Mouse (Mus musculus) spleen, postnatal 4 days (tissue): ENCODE measurements at regions not wholly inside any gene's neighbourhood (a gene's known extent, or its start where the extent isn't known, plus 50 kb on each side); places are given as distances from the start of the nearest gene placed in this dataset.

Experiments used
- DNase-seq, 2 experiments: peaks; one replicate each; pipeline ENCODE4 v3.0.0; 2022; ENCODE audit warnings: low spot score in 2 of 2

DNA sequence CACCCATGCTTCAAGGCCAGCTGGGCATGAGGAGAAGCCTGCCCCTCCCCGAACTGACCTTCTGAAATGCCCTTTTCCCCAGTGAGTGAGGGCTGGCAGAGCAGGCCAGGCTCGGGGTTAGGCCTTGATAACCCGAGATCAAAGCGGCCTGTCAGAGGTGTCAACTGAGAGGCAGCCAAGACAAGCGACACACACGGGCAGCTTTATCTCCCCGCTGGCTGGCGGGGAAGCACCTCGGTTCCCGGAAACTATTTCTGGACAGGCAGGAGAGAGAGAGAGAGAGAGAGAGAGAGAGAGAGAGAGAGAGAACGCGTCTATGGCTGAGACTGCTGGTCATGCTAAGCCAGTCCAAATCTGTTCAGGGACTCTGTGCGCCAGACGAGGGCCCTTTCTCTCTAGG, 95.3 kb upstream of the Tbx3 start:
- DNase-seq, result no peak

DNA sequence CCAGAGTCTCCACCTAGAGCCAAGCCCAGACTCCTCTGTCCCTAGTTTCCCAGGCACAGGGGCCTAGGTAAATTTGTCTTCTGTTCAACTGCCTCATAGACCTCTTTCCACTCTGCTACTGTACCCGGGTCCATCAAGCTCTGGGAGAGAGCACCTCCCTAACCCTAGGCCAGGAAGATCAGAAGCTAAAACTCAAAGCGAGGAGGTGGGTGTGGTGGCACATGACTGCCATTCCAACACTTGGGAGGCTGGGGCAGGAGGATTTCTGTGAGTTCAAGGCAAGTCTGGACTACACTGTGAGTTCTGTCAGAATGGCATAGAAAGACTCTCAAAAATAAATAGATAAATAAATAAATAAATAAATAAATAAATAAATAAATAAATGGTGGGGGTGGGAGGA, 91.2 kb upstream of the Tbx3 start:
- DNase-seq, result no peak

DNA sequence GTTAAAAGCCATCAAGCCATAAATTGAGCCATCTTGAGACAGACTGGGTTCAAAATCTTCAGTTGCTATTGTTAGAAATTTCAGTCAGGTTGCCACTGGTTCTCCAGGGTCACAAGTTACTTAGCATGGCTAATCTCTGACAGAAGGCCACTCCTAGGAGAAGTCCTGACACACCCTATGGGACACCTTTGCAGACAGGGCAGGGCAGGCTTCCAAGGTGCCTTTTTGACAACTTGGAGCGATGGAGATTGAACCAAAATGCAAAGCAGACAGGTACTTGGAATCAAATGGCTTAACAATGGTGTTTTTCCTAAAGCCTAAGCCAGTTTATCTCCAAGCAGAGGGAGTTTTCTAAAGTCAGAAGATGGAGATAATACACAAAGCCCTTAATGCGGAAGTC, 90.7 kb upstream of the Tbx3 start:
- DNase-seq, result no peak

DNA sequence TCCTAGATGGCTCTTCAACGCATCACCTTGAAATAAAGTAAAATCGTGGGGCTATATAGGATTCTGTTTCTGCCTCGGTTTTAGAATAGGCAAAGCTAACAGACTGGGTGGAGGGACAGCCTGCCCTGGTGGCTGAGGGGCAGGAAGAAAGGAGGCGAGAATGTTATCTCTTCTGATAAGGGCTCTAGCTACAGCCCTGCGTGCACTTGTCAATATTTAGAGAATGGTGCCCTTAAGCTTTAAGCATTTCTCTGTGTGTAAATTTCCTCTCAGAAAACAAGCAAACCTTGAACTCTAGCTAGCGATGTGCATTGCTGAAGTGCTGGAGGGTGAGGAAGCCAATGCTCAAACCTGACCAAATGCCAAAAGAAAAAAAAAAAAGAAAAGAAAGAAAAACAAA, 90.1 kb upstream of the Tbx3 start:
- no peak for DNase-seq

DNA sequence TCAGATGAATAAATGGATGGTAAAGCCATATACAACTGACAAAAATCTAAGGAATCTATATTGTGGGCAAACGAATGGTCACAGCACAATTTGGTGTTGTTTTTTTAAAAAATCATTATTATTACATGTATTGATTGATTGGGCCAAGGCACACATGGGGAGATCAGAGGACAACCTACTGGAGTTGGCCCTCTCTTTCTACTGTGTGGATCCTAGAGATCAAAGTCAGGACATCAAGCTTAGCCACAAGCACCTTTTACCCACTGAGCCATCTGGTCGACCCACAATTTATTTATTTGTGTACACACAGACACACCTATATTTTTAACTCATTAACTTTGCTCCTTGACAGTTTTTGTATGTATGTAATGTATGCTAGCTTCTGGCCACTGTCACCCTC, 89.7 kb upstream of the Tbx3 start:
- DNase-seq, result no peak

DNA sequence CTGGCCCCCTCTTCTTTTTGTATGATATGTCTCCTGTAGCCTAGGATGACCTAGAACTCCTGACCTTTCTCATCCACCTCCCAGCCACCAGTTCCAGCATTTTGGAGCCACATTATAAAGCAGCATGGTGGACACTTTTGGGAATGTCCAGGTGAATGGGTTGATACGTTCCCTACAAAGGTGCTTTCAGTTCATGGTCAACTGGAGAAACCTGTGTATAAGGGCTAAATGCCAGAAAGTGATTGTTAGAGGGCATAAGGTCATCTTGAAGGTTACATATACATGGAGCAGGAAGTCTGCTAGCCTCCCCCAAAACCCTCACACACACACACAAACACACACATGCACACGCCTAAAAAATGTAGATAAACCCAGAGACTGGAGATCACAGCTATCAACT, 86.1 kb upstream of the Tbx3 start:
- DNase-seq, result no peak

DNA sequence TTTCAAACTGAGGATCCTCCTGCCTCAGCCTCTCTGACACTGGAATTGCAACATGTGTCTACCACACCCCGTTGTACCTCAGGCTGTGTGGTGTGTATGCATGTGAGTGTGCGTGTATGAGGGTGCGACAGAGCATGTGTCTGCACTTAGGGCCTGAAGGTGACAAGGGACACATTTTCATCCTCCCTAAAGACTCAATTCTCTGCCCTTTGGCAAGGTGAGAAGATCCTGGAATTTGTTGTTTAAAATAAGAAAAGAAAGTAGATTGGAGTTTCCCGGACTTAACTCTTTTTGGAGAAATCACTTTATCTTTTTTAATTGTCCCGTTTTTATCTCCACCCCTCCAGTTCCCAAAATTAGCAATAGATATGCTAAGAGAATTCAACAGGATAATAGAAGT, 85.6 kb upstream of the Tbx3 start:
- DNase-seq, result no peak

DNA sequence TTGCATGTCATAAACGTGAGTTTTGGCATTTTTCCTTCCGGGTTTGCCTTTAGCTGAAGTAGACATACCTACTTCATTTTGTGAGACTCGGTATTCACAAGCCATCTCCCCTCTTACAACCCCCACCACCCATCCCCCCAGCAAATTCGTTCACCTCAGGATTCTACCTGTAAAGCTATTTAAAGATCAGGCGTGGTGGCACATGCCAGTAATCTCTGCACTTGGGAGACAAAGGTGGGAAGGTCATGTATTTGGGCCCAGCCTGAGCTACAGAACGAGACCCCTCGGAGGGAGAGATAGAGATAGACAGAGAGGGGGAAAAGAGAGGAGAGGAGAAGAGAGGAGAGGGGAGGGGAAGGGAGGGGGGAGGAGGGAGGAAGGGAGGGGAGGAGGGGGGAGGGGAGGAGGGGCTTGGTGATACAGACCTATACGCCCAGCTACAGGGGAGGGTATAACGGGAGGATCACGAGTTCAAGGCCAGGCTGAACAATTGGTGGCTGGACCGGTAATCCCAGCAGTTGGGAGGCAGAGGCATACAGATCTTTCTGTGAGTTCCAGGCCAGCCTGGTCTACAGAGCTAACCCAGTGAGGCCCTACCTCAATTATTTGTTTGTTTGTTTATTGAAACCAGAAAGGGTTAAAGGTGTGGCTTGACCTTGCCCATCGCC, 83.9 kb upstream of the Tbx3 start:
- DNase-seq, result no peak

DNA sequence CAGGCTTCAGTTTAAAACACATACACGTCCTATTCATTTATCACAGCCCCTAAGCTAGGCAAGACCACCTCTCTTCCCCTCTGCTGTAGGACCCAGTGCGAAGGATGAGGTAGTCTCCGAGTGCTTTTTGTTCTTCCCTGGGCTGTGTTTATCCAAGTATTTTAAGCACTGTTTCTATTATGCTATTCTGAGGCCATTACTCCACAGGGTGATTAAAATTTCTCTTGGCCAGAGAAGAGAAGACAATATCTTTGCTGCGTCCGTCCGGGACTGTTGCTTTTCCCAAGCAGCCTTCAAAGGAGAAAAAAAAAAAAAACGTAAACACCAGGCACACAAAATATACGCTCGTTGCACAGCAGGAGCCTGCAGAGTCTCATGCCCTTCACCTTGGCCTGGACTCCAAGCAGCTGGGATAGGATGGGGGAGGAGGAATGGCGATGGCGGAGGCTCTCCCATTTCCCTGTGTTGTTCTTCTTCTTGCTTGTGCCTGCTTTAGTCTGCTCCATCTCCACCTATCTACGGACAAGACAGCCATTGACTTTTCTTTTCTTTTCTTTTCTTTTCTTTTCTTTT, 83.1 kb upstream of the Tbx3 start:
- no peak for DNase-seq

DNA sequence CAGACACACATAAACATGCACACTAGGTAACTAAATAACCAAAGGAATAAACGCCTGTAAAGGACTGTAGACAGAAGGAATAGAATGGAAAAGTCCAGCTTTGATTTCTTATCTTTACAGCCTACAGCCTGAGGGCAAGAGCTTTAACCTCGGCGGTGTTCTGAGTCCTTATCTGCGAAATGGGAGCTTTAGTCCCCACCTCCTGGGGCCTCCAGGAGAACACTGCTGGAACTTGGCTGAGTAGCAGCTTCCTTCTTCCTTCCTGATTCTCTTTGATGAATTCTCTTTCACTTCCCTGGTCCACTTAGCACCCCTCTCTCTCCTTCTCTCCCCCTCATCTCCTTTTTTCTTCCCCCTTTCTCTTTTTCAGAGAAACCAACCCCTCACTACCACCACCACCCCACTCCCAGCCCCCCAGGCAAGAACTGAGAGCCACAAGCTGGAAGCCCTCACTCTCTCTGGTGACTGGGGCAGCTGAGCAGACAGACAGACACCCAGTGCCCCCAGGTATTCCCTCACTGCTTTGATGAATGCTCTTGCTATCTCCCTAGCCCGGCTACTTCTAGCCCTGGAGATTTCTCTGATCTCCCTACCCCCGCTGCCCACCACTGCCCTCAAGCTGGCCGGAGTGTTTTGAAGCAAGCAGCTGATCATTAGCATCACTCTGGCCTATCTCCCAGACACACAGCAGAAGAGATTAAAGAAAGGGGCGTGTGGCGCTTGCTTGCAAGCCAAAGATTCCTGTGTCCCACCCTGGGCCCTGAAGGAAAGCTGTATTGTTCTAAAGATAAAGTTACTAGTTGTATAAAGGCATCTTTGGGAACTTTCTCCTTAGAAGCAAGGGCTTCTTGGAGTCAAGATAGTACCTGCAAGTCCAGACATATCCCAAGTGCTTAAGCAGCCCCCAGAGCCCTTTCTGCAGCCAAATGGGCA, 81.9 kb upstream of the Tbx3 start:
- DNase-seq, result no peak

DNA sequence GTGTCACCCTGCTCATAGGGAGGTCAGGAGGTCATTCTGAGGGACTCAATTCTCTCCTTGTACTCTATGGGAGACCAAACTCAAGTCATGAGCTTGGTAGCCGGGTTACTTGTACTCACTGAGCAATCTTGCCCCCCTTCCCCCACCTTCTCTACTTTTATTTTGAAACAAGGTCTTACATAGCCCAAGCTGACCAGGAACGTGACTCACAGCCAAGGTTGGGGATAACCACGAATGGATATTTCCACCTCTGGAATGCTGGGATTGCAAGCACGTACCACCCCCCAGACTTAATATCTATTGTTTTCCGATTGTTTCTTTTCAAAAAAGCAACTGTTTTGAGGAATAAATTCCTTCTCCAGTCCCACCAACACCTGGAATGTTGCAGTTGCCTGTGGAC, 79.2 kb upstream of the Tbx3 start:
- no peak for DNase-seq

DNA sequence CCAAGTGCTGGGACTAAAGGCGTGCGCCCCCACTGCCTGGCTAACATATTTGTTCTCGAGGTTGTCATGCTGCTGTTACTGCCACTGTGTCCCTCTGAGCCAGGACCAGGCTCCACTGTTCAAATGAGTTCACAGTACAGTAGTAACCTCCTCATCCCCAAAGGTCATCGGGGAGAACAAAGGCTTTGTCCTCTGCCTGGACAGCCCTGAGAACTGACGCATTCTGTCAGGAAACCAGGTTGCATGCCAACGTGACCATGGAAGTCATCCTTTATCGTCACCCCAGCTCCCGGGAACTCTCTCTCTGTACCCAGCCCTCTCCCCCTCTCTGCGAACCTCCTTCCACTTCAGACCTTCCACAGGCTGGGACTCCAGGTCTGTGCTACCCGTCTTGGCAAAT, 77.6 kb upstream of the Tbx3 start:
- no peak for DNase-seq

DNA sequence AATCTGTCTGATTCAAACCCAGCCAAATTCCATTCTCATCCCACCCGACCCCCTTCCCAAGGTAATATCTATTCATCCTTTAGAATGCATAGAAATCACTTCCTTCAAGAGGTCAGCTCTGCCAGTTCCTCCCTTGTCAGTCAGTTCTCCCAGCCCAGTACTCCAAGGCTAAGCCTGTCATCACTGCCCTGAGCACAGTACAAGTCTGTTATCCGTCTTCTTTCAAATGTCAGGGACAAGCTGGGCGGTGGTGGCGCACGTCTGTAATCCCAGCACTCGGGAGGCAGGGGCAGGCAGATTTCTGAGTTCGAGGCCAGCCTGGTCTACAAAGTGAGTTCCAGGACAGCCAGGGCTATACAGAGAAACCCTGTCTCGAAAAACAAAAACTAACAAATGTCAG, 75.9 kb upstream of the Tbx3 start:
- no peak for DNase-seq

DNA sequence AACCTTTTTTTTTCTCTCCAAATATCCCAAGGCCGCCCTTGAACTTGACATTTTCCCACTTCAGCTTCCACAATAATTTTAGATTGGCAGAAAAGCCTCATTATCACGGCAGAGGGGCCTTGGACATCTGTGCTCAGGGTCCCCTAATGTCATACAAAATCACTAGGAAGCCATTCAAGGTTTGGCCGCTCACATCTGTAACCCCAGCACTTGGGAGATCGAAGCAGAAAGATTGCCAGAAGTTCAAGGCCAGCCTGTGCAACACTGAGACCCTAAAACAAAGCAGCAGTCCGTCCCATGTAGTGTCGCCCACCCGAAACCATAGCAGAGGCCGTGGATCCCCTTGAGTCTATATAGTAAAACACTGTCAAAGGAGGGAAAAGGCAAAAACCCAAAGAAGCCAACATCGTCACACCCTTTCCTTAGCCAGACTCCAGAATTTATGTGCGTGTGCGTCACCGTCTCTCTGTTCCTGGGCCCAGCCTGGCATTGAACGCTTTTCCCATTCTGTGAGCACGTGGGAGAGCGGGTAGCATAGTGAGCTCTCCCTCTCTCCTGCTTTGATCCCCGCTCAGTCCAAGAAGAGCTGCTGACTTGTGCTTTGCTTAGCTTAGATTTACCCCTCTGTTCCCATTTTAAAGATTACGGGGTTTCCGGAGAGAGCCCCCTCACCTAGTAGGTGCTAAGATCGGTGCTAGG, 74.0 kb upstream of the Tbx3 start:
- DNase-seq, result no peak

DNA sequence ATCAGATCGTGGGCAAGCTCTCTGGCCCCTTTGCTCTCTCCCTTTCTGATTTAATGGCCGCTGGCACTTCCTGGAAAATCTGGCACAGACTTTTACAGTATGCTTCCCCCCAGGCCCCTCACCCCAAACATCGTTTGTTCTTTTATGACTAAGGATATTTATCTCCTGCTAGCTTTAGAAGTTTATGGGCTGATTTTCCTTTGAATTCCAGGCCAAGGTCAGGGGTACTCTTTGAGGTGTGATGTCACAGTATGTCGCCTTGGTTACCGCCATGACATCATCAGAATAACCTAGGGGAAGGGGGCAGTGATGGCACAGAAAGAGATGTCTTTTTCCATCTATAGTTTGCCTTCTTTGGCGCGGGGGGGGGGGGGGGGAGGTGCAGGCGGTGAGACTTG, 73.5 kb upstream of the Tbx3 start:
- DNase-seq, result no peak

DNA sequence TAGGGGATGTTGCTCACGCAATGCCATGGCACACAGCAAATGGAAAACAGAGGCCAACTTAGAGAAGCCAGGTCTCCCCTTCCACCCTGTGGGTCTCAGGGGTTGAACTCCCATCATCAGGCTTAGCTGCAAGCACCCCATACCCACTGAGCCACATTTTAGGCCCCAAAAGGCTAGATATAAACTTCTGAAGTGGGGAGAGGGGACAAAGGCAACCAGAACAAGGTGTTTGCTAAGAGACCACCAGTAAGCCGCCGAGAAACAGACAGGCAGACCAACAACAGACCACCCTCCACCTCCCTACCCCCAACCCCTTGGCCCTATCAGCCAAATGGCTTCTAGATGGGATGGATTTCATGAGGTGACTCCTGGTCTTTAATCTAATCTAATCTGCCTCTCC, 72.9 kb upstream of the Tbx3 start:
- no peak for DNase-seq

DNA sequence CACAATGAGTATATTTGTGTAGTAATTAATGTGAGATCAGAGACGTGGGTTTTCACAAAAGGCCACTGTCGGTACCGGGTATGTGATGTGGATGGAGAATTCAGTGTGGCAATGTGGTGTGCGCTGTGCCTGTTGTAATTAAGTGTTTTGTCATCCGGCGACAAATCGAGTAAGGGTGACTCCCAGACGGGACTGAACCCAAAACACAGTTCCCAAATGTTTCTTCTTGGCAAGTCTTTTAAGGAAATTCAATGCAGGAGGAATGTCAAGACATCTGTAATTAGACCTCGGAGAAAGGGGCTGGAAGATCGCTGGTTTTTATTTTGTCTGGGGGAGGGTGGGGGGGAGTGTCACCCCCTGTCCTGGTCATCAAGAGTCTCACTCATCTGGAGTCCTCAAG, 72.3 kb upstream of the Tbx3 start:
- DNase-seq, result no peak

DNA sequence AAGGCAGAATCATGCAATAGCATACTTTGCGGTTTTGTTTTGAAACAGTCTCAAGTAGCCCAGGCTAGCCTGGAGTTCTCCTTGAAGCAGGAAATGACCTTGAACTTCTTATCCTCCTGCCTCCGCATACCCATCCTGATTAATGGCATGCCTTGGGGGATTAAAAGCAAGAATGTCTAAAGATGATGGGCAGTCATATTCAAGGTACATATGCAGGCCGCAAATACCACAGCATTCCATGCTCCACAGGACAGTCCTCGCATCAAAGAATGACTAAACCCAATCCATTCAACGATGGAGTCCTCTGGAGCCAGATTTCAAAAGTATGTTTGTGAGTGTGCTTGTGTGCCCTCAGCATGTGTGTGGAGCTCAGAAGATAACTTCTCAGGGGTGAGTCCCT, 69.1 kb upstream of the Tbx3 start:
- no peak for DNase-seq

DNA sequence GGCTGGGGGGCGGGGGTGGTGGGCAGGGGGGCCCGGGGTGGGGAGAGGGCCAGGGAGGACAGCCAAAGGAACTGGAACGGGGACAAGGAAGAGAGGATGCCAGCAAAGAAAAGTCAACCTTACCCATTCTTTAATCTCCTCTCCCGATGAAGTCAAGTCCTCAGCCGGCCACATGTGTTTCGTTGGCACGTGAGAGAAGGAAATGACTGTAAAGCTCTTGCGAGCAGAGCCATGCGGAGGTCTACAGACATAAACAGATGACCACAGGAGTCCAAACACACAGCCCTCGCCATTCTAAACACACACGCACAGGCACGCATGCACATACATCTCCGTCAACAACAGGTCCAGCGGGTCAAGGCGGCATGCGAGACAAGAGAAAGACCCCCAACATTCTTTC, 68.5 kb upstream of the Tbx3 start:
- no peak for DNase-seq

DNA sequence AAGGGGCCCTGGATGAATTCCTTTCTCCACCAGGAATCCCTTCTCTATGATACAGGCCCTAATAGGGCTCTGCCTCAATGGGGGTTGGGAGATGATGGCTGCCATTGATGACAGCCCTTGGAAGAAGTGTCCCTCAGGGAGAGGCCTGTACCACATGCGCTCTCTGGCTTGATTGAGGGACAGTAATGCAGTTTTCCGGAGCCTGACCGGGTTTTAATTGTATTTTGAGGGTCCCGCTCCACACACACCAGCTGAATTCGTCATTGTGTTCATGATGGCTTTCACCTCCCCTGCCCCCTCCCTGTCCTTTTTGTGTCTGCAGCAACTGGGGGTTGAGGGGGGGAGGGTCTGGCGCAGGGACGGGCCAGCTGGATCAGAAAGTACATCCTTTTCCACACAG, 65.0 kb upstream of the Tbx3 start:
- no peak for DNase-seq

DNA sequence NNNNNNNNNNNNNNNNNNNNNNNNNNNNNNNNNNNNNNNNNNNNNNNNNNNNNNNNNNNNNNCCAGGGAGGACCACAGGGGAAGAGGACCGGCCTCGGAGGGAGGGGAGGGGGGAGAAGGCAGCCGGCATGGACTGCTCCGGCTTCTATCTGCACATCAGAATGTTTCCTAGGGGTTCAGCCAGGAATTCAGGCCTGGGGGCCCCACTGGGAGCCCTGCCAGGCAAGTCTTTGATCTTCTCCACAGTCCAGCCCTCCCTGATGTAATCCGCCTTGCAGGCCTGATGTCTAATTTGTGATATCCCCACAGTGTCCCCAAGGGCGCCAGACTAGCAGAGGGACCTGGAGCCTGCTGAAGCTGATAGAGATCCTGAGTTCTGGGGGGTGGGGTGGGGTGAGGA, 57.1 kb upstream of the Tbx3 start:
- no peak for DNase-seq

DNA sequence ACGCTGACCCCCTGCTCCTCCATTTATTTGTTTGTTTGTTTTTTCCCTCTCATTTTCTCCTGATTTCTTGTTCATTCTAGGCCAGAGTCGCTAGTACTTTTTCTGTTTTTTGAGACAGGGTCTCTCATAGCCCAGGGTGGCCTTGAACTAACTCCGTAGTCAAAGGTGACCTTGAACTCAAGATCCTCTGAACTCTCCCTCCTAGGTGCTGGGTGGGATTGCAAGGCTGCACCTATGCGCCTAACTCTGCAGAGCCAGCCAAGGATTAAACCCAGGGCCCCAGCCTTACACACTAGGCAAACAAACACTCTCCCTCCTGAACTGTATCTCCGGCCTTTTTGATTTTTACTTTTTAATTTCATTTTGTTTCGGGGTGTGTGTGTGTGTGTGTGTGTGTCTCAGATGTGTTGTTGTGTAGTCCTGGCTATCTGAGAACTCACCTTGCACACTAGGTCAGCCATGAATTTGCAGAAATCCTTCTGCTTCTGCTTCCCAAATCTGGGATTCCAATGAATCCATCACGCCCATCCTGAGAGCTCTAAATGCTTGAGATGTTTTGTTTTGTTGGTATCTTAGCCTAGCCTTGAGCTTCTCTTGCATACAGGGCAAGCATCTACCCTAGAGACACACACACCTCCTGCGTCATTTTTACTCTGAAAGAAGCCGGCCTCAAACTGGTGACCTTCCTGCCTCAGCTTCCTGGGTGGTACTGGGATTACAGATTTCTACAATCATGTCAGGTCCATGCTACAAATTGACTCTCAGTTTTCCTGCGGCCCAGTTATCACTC, 56.3 kb upstream of the Tbx3 start:
- no peak for DNase-seq
